Mouse (Mus musculus) ovary, postnatal 36 days (tissue): Measurements from ENCODE around the gene Fmo1.

ENCODE experiments used
- DNase-seq: peaks from one replicate; pipeline ENCODE4 v3.0.0; 2022; ENCODE audit warnings: low spot score, mixed read lengths

The Fmo1 gene

DNA sequence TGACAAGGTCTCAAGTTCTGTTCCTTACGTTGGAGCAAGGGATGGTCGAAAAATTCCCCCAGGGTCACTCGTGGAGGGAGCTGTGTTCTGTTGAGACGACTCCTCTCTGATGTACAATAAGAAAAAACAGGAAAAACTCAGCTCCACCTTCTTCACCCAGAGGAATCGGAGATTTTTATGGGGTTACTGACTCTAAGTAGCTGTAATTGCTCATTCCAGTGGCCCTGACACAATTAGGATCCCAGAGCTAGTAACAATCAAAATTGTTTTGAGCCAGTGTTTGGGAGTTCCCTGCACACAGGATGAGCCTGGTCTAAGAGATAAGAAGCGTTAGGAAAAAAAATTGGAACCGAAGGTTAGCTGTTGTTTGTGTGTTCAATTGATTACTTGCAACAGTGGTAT lies at the start of gene Fmo1:
Gene Fmo1 (minus strand): TSS at position 331 of the 402 bp plus-strand sequence.
- no peak for DNase-seq

DNA sequence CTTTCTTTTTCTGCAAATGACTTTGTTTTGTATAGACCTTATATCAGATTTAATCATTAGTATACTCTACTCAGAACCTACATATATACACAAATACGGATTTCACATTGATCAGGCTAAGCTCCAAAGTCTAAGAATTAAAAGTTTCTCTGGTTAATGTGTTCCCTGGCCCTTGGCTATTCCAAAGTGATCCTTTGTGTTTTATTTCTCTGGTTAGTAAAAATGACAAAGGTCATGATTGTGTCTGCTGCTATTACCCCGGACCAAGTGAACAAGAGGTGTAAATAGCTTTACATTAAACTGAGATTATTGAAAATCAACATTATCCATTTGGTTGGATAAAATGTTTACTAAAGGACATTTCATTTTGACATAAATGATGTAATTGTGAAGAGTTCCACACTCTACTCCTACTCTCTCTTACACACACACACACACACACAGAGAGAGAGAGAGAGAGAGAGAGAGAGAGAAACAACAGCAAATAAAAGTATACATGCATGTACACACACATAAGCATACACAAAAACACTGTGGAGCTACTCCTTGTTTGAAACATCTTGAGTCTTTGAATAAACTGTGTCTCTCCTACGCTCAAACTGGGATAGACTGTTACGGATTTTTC lies 48.6 kb upstream of the Fmo1 start:
- no peak for DNase-seq

DNA sequence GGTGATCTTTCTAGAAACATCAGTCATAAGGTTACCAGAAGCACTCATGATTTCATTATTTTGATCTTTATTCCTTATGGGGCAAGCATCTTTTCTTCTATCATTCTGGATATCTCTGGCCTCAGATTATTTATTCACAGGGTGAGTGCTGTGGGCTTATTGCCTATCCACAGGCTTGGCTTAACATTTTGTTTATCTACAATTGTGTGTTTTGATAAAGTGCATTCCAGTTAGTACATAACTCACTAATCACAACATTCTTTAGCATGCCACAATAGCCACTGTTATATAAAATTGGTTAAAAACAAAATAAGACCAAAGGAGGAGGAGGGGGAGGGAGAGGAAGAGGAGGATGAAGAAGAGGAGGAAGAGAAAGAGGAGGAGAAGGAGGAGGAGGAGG lies 45.7 kb upstream of the Fmo1 start:
- no peak for DNase-seq

DNA sequence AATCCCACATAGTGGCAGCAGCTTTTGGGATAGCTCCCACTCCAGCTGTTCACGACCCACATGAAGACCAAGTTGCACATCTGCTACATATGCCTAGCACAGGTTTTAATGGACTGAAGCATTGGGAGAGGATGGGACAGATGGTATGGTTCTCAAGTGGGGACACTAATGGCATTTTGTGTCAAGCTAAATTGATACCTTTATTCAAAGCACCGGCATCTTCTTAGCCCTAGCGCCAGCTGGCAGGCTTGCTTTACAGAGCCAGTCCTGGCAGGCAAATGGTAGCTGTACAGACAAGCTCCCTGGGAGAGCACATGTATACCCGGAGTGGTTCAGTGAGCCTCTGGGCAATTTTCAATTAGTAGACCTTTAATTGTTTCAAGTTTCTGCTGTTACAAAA lies 35.5 kb upstream of the Fmo1 start:
- no peak for DNase-seq

DNA sequence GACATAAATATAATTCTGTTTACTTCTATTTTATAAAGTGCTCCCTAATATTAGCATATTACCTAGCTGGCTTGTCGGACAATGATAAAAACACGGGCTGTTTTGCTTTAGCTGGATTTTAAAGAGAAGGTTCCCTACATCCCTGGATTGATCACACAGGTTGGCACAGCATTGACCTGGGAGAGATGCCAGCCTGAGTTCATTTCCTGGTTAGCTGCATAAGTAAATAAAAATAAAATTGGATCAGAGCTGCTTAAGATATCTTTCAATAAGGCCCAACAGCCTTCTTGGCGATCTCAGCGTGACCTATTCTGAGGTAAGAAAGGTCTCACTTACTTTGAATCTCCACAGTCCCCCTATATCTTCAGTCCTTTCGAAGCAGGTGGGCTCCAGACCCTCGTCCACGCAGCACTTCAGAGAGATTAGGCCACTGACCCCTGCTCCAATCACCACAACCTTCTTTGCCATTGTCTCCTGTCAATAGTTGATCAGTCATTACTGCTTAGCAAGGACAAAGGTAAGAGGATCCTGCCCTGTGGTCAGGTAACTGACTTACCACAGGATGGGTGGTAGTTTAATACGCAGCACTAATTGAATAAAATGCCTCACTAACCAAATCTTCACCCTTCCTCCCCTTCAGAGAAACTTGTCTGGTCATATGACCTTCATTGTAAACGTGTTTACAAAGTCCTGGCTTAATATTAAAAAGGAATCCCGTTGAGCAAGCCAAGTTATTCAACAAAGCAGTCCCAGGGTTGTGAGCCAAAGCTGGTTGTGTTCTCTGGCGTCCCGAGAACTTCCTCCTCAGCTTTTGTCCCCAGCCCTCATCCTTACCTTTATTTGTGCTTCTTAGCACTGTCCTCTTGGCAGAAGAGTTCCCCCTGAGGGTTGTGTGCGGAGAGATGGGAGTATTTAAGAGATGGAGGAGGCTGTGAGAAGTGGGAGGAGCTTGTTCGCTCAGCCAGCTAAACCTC lies 31.7 kb upstream of the Fmo1 start, which contains the start of gene Fmo2:
Gene Fmo2 (minus strand): TSS at position 889 of the 974 bp plus-strand sequence.
- DNase-seq: no peak

DNA sequence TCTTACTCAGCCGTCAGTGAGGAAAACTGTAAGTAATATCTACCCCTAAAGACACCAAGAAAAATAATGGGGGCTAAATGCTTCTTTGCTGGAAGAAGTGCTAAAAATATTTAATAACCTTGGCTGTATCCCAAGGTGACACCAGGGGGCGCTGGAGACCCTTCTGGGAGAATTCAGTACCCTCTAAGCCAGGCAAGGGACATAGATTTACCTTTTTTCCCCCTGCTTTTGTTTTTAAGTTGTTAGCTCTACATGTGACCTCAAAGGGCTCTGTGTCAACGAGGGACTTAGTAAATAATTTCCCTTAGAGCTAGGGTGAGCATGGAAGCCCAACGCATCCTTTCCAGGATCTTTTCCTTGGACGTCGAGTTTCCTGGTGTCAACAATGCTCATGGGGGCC lies 29.5 kb upstream of the Fmo1 start:
- DNase-seq: peak; percentile 65

DNA sequence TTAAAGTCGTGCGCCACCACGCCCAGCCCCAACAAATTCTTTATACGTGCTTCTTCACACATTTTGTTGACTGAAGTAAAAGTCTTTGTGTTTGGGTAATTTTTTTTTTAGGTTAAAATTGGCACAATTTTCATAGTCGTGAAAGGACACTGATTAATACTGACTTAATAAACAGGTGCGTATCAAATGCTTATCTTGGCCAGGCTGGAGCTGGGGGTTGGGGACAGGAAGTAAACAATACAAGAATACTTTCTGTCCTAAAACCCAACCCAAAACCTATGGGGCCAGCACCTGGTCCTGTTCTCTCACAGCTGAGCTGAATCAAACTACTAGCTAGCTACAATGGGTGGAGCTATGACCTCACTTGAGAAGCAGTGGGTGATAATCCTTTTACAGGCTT lies 26.6 kb upstream of the Fmo1 start:
- DNase-seq: no peak

DNA sequence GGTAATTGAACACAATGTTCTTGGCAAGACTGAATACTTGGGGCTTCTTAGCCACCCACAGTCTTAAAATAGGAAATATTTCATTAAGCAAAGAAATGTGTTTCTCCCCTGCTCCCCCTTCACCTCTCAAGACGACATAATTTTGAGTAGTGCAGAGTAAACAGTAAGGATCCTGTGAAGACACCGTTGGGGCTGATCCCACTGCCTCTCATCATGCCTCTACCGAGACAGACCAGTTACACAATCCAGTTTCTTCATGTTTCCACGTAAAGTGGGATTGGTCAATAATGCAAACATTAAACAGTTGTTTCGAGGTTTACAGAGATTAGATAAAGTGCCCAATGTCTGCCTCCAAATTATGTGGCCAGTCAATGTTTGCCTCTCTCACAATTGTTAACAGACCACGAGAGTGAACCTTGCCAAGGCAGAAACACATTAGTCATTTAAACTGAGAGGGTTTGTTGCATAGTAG lies 25.6 kb upstream of the Fmo1 start:
- DNase-seq: no peak

DNA sequence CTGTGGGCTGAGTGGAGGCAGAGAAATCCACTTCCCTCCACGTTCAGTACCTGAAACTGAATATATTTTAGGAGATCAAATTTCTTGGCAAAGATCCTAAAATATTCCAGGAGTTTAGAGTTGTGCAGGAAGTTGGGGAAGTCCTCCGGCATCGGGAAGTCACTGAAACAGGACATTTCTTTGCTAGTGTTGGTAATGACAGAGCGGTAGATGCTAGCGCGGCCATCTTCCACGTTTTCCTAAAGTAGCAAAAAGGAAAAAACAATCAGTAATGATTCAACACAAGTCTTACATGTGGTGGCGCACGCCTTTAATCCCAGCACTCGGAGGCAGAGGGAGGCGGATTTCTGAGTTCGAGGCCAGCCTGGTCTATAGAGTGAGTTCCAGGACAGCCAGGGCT lies 22.2 kb upstream of the Fmo1 start:
- DNase-seq: no peak

DNA sequence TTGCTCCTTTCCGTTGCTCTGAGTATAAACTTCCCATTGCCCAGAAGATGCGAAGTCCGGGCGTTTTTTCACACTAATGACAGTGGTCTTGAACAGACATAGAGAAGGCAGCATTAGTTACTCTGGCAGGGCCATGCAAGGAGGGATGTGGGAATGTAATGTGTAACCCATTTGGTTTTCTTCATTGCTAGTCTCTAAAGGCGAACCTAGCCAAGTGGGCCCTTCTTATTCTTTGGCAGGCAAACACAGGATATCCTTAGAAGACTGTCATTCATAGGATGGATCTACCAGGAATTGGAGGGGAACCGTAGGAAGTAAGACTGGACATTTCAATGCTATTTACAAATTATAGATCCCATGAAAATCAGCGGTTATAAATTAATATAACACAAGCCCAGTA lies 21.2 kb upstream of the Fmo1 start:
- DNase-seq: no peak

DNA sequence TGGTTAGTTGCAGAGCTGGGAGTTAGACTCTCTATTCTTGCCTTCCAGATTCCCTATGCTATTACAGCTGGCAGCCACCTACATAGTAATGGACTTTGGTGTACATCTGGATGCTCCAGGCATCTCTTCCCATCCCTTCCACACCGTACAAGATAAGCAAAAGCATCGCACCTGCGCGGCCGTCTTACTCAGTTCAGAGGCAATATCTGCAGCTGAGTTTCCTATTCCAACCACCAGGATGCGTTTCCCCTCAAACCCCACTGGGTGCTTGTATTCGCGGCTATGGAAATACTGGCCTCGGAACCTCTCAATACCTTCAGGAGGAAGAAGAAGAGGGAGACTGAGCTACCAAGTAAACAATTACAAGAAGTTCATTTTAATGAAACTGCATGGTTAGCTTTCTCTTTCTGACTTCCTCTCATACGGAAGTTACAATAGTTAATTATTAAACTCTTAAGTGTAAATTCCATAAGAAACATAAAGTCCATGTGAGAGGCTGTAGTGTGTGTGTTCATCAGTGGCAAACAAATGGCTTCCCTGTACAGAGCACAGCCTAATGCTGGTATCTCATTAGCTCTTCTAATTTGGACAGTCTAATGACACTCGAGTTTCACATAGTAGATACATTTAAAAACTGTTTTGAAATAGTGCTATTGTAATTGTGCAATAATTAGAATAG lies 19.9 kb upstream of the Fmo1 start:
- no peak for DNase-seq

DNA sequence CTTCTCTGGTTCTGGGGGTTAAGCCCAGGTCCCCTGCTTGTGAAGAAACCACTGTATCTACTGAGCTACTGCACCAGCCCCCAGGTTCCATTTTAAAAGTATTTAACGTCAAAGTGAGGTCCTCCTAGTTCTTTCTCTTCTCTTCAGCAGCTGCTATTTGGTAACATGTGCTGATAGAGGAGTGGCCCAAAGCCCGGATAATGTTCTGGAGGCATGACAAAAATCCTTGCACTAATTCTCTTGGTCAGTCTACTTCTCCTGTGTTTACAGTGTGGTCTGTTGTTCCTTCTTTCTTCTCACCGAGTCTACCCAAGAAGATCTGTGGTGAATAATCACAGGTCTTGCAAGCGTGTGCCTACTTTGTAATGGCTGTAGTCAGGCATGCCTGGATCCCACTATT lies 16.3 kb upstream of the Fmo1 start:
- no peak for DNase-seq

DNA sequence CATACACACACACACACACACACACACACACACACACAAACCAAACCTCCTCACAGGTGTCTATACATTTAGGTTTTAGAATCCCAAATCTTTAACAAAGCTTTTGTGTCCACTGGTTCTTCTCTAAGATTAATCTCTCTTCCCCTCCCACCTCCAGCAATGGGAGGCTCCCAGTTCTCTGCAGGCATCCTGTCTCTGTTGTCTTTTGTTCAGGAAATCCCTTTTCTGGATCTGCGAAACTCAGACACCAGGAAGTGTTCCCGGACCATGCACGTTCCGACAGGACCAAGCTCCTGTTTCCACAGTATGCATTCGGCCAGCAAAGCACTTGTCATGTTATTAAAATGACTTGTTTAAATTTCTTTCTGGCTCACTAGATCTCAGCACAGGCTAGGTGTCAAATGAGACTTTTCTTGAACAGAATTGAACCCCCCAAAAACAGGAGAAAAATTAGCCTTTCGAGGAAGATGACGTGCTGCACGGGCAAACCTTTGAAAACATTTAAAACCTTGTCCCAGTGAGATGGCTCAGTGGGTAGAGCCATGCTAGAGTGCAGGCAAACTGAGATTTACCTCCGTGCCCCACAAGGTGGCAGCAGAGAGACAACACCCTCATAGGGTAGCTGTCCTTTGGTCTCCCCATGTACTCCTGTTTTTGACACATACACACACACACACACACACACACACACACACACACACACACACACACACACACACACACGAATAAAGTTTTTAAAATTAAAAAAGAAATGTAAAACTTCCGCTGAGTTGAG lies 13.4 kb upstream of the Fmo1 start:
- peak; percentile 54 for DNase-seq

DNA sequence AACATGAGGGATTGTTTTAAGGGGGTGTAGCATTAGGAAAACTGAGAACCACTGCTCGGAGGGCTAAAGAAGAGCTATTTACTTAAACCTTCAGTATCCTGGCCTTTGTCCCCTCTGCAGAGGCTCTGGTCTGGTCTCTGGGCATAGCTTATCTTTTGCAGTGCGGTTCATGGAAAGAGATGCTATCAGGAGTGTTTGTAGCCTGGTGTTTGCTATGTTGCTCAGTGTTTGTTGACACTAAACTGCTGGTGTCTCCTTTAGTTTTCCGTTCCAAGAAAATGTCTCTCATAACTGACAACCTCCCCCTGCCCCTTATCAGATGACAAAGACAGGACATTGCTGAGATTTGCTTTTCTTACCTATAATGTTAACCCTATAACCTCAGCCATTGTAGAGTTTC lies 8.7 kb upstream of the Fmo1 start:
- DNase-seq: no peak

DNA sequence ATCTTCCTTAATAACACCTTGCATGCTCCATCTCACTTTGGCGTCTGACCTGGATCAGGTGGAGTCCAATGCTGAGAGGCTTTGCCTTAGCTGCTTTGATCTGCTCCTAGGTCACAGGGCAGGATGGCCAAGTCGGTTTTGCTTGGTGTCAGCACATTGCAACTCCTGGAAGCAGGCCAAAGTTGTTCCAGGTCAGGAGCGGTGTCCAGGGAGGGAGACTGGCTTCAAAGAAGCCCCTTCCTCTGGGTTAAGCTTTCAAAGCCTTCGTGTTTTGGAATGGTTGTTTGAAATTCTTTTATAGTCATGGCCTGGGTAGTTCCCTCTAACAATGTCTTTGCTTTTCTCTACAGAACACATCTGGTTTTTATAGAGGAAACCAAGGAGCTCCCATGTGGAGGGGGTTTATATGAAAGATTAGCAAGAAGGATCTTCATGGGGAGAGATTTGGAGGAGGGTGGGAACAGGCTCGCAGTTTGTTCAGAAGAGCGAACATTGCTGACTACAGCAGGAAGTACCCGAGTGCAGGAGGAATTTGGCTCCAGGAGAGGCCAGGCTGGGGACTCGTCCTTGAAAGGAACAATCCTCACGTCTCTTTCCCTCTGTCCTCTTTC lies 5.4 kb upstream of the Fmo1 start:
- DNase-seq: no peak

DNA sequence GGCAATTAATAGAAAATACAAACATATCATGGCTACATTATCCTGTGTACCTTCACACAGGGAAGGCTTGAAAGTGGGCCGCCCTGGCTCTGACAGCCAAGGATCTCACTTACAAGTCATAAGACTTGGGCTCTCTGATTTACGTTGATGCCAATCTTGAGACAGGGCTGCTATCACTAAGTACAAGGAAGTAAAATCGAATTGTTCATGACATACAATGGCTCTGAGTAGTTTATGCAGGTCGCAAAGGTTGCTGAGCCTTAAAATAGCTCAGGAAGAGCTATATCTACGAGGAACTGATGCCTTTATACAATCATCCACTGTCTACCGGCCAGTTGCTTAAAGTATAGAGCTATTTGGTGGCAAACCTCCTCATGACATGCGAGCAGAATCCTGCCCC lies 4.6 kb upstream of the Fmo1 start:
- no peak for DNase-seq

DNA sequence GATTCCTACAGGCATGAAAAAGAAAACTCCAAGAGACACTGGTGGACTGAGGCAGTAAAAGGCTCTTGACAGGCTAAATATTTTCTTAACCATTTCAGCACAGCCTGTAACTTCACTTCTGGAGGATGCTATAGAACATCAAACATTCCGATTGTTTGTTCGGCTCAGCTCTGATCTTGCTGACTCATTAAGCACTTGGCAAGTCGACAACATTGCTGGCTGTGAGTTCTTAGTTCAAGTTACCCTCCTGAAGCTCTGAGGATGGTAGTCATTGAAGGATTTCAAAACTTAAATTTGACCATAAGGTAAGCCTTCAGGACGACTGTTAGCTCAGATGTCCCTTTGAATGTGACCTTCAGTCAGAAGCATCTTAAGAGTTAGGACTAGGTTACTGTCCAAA lies 986 bp upstream of the Fmo1 start:
- no peak for DNase-seq

DNA sequence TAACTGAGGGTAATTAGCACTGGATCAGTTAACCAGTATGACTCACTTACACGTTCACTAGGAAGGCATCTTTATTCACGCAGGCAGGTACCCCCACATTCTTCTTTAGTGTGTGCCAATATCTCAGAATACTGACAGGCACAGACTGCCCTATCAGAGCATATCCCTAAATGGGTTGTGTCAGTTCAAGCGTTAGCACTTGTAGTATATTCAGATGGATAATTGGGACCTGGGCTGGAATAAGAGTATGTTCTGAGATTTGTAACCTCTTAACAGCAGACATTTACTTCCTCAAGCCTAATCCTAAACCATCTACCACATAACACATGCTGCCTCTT lies 948 bp downstream of the Fmo1 start:
- DNase-seq: no peak

DNA sequence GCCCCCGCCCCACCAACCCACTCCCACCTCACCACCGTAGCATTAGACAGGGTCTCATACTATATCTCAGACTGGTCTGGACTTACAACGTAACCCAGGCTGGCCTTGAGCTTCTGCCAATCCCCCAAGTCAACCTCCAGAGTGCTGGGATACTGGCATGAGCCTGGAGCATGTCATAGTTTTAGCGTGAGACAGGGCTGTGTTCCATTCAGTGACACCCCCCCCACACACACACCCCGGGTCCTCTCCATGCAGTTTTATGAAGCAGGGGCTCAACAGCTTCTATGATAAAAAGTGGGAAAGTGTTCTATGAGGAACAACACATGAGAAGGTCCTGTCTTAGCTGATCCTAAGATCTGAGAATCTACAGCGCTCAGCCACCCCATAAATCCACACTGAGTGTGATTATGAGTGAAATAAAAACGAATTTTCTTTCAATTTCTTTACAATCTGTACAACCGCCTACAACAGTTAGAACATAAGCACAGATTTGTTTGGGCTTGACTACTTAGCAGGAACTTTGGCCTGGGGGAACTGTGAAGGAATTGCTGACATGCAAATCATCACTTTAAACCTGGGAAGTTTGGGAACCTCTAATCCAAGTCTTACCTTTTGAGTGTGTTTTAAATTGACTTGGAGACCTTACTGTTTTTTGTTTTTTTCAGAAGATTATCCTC lies 1.5 kb downstream of the Fmo1 start:
- DNase-seq: no peak

DNA sequence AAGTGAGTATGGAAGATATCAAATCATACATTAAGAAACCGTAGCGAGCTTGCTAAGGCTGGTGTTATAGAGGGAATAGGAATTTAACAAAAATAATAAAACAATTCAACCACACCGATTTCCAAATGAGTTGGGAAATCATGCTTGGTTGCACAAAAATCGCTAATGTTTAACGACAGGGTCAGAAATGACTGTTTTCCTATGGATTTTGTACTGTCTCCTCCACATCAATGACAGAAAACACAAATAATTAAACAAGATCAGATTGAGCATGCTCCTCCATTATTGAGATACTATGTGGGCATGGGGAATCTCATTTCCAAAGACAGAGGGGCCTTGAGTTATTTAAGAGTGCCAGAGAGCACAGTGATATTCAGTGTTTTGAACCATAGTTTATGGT lies 2.1 kb downstream of the Fmo1 start:
- DNase-seq: no peak

DNA sequence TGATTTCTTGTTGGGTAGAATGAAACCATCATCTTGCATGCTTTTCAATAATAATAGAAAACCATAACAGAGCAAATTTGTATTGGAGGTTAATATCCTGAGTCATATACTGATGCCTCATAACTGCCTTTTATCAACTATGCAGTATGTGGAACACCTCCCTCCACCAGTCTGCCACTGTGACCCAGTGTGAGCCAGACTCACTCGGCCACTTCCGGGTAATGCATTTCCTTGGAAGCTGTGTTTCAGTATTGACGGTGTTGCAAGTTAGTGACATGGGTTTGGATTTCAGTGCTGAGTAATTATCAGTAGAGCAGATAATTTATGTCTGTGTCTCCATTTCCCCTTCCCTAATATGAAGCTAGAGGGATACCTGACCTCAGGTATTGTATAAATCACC lies 2.8 kb downstream of the Fmo1 start:
- no peak for DNase-seq
